Mouse (Mus musculus): ENCODE results near the gene Naa40. TPM values are rescaled to one million over a fixed set of nuclear protein-coding genes. Genes with fewer than 3 reads are reported as not detected.

Naa40 gene
- 64.1 and 66.3 TPM in 2 replicates for polyA plus RNA-seq (2016; fragmentation: Nextera tagmentation; extraction: Ambion mirVana)

DNA sequence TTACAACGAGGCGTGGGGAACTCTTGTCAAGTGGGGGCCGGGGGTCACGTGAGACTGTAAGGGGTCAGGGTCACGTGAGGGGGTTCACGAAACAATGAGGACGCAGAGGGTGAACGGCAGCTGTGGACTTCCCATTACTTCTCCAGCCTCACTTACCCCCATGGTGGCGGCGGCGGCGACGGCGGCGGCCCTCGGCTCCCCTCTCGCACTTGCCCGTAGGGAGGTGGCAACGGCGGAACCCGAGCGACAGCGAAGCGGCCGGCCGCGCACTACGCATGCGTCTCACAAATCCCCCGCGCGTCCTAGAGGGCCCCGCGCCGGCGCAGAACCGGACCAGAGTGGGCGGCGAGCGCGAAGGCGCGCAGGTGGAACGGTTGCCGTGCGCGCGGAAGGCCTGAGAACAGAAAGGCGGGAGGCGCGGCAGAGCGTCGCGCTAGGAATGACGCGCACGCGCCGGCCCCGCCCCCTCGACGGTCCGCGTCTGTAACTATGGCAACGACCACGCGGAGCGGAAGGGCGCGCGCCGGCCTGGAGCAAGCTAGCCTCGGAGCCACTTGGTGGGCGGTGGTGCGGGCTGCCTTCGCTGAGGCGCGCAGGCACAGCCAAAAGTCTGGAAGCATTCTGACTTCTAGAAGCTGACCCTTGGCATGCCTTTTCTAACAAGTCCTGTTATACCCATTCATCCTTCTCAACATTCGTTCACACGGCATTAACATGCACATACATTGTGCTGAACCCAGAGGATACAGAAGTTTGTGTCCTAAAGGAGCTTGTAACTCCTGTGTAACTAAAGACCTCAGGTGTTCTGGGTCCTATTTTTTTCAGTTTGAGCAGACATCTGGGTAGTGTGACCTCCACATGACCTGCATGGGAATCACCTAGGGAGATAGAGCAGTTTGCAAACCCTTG, at the start of gene Naa40:
TSS of gene Naa40 (minus strand) at position 402 of the 909 bp plus-strand sequence.
- Histone ChIP-seq H3K27ac (ENCODE audit: poor library complexity, severe bottlenecking) (peak within 1 kb of the TSS; percentile 89), H3K9me3 (replicated peaks) (0 out of 2 replicates have a peak, but pooled peaks cover 1% of the 10 kb centered on the region), H3K27me3 (replicated peaks) (no peaks in the 10 kb centered on the region), H3K4me2 (peak within 1 kb of the TSS; percentile 86), H3K4me3 (peak within 1 kb of the TSS; percentile 88), H3K4me1 (replicated peaks) (peaks cover 11% of the 10 kb centered on the region), H3K36me3 (peaks cover 27% of the 10 kb centered on the region), H3K9ac (peak within 1 kb of the TSS; percentile 92)
- peak; percentile 94 for ATAC-seq (ENCODE audit: insufficient number of reproducible peaks, low FRiP score)
- under 1% methylated on average over 79 of the region's 80 CpGs for WGBS

DNA sequence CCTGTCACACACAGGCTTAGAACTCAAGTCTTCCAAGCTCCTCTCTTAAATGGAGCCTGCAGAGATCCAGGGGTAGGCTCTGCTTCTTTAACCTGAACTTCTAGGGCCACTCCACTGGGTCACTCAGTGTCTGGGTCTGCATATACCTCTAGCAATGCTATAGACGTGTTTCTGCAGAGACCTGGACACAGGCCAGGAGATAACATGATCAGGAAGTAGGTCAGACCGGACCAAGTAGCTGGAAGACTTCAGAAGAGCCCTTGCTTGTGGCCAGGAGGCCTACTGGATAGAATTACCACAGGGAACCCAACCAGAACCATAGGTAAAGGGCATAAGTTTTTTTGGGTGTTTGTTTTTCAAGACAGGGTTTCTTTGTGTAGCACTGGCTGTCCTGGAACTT, 48.8 kb upstream of the Naa40 start:
- ATAC-seq (ENCODE audit: insufficient number of reproducible peaks, low FRiP score): no peak
- peaks cover 34% of the 10 kb centered on the region for H3K36me3 ChIP-seq
- no peaks in the 10 kb centered on the region for H3K27me3 ChIP-seq (replicated peaks)
- H3K4me3 ChIP-seq: no peak overlapping the region
- H3K9me3 ChIP-seq (replicated peaks): no peaks in the 10 kb centered on the region
- no peak overlapping the region for H3K9ac ChIP-seq
- H3K4me2 ChIP-seq: no peak overlapping the region
- peaks cover 41% of the 10 kb centered on the region for H3K4me1 ChIP-seq (replicated peaks)
- no peak overlapping the region for H3K27ac ChIP-seq (ENCODE audit: poor library complexity, severe bottlenecking)
- 6% methylated on average over 2 of the region's 2 CpGs for WGBS

DNA sequence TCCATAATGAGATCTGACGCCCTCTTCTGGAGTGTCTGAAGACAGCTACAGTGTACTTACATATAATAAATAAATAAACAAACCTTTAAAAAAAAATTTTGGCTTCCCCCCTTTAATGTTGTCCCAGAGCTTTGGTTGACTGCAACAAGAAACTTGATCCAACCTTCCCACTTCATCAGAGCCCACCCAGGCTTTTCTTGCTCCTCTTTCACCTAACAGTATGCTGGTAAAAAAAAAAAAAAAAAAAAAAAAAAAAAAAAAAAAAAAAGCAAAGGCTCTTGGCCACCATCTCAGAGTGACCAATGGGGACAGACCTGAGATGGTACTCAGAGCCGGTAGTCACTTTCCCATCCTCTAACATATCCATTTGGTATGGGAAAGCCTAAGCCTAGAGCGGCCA, 47.3 kb upstream of the Naa40 start:
- ATAC-seq (ENCODE audit: insufficient number of reproducible peaks, low FRiP score): no peak
- no peak overlapping the region for H3K9ac ChIP-seq
- H3K36me3 ChIP-seq: peaks cover 49% of the 10 kb centered on the region
- no peaks in the 10 kb centered on the region for H3K27me3 ChIP-seq (replicated peaks)
- H3K4me1 ChIP-seq (replicated peaks): peaks cover 27% of the 10 kb centered on the region
- H3K9me3 ChIP-seq (replicated peaks): no peaks in the 10 kb centered on the region
- no peak overlapping the region for H3K27ac ChIP-seq (ENCODE audit: poor library complexity, severe bottlenecking)
- H3K4me3 ChIP-seq: no peak overlapping the region
- H3K4me2 ChIP-seq: no peak overlapping the region
- WGBS: 84% methylated on average over 3 of the region's 3 CpGs

DNA sequence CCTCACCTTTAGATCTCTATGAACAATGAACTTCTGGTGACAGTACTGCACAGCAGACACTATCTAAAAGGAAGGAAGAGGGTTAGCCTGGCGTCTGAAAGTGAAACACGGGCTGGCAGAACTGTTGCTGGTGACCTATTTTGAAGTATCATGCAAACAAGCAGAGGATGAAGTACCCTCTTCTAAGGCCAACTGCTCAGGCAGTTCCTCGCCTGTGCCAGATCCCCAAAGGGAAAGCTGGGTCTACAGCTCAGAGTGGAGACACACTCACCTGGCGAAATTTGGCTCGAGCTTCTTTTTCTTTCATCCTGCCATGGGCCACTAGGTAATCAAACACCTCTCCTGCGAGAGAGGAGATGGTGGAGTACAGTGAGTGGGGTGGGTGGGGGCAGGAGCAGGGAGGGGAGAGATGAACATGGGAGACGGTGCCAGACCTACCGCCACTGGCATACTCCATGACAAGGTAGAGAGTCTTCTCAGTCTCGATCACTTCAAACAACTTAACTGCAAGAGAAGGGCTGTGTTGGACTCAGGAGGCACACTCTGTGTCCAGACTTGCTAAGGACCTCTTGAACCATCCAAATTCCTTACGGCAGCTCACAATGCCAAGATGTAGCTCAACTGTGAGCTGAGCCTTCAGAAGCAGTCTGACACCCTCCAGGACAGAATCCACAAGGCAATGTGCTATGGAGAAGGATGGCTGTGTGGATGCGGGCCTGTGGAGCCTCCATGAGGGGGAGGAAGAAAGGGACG, 45.8 kb upstream of the Naa40 start:
- Histone ChIP-seq H3K27ac (ENCODE audit: poor library complexity, severe bottlenecking) (no peak overlapping the region), H3K4me1 (replicated peaks) (peaks cover 17% of the 10 kb centered on the region), H3K4me3 (no peak overlapping the region), H3K4me2 (no peak overlapping the region), H3K9me3 (replicated peaks) (no peaks in the 10 kb centered on the region), H3K27me3 (replicated peaks) (no peaks in the 10 kb centered on the region), H3K9ac (no peak overlapping the region), H3K36me3 (peaks cover 64% of the 10 kb centered on the region)
- no peak for ATAC-seq (ENCODE audit: insufficient number of reproducible peaks, low FRiP score)
- 80% methylated on average over 12 of the region's 12 CpGs for WGBS

DNA sequence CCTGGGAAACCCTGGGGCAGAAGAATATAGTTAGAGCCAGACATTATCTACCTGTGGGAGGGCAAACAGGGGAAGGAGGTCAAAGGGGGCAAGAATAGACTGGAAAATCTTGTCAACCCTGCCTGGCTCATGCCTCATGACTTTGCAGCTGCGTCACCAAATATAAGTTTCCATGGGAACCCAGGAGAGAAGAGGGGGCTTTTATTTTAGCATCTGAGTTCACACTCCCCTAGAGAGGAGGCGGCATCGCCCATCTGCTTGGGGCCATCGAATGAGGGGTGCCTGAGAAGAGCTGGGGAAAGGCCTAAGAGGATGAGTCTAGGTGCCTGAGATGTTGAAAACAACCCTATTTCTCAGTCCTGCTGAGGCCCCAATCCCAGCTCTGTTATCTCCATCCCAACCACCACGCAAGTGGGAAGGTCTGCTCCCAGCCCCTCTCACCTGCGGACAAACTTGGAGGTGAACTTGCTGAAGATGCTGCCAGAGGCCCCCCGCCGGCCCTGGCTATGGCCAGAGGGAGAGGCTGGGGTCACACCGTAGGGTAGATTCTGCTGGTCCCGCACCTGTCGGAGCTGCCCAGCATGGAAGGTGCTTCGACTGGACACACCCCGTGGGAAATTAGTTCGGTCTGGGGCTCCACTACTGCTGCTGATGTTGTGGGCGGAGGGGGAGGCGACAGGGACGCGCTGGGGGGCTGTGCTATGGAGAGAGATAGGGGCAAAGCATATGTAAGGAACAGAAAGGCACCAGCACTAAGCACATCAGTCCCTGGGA, 39.8 kb upstream of the Naa40 start:
- H3K27ac ChIP-seq (ENCODE audit: poor library complexity, severe bottlenecking): no peak overlapping the region
- no peak for ATAC-seq (ENCODE audit: insufficient number of reproducible peaks, low FRiP score)
- no peak overlapping the region for H3K9ac ChIP-seq
- H3K36me3 ChIP-seq: peaks cover 93% of the 10 kb centered on the region
- H3K9me3 ChIP-seq (replicated peaks): no peaks in the 10 kb centered on the region
- H3K4me3 ChIP-seq: no peak overlapping the region
- H3K4me1 ChIP-seq (replicated peaks): peaks cover 24% of the 10 kb centered on the region
- WGBS: 87% methylated on average over 18 of the region's 18 CpGs
- no peak overlapping the region for H3K4me2 ChIP-seq
- H3K27me3 ChIP-seq (replicated peaks): no peaks in the 10 kb centered on the region

DNA sequence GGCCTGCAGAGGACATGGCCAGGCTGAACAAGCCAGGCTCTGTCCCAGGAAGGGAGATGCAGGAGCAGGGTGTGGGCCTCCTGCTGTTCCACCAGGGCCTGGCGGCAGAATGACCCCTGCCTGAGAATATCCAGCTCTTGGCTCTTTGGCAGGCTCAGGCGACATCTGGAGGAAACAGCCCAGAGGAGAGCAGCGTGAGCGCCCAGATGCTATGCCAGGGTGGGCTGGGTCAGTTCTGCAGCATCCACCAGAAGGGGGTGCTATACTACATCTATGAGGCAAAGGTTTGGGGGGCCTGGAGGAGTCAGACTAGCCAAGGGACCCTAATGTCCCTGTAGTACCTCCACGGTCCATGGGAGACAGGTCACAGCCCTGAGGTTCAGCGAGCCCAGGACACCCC, 38.1 kb upstream of the Naa40 start:
- H3K4me3 ChIP-seq: no peak overlapping the region
- no peaks in the 10 kb centered on the region for H3K27me3 ChIP-seq (replicated peaks)
- no peak for ATAC-seq (ENCODE audit: insufficient number of reproducible peaks, low FRiP score)
- peaks cover 89% of the 10 kb centered on the region for H3K36me3 ChIP-seq
- no peak overlapping the region for H3K27ac ChIP-seq (ENCODE audit: poor library complexity, severe bottlenecking)
- no peak overlapping the region for H3K4me2 ChIP-seq
- peaks cover 39% of the 10 kb centered on the region for H3K4me1 ChIP-seq (replicated peaks)
- H3K9ac ChIP-seq: no peak overlapping the region
- no peaks in the 10 kb centered on the region for H3K9me3 ChIP-seq (replicated peaks)
- 42% methylated on average over 6 of the region's 6 CpGs for WGBS

DNA sequence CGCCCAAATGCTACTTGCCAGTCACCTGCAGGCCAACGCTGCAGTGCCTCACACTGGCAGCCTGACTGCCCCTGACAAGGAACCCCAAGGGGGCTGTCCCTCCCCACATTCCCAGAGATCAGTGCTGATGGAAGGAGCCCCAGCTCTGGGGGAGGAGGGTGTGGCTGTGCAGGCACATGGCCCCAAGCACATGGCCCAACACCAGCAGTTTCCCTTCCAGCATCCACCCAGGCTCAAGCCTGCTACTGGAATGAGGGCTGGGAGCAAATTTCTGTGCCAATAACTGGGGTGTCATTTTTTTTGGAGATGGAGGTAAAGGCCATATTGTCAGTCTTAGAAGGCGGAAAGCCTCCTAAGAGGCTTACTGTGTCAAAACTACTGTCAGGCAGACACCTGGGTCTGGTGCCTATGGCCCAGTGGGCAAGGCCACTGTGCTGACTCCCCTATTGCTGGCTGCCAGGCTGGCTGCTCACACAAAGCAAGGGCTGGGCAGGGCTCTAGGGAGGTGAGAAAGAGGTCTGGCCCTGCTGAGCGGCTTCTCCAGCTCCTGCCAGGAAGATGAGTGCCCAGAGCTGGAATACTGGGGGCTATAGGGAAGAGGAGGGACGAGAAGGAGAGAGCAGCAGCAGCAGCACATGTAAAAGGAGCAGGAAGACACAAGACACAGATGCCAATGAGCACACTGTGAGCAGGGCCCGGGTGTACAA, 37.4 kb upstream of the Naa40 start:
- H3K4me3 ChIP-seq: no peak overlapping the region
- ATAC-seq (ENCODE audit: insufficient number of reproducible peaks, low FRiP score): no peak
- 81% methylated on average over 6 of the region's 6 CpGs for WGBS
- no peak overlapping the region for H3K27ac ChIP-seq (ENCODE audit: poor library complexity, severe bottlenecking)
- H3K9ac ChIP-seq: no peak overlapping the region
- no peaks in the 10 kb centered on the region for H3K27me3 ChIP-seq (replicated peaks)
- peaks cover 89% of the 10 kb centered on the region for H3K36me3 ChIP-seq
- no peak overlapping the region for H3K4me2 ChIP-seq
- H3K9me3 ChIP-seq (replicated peaks): no peaks in the 10 kb centered on the region
- H3K4me1 ChIP-seq (replicated peaks): peaks cover 40% of the 10 kb centered on the region

DNA sequence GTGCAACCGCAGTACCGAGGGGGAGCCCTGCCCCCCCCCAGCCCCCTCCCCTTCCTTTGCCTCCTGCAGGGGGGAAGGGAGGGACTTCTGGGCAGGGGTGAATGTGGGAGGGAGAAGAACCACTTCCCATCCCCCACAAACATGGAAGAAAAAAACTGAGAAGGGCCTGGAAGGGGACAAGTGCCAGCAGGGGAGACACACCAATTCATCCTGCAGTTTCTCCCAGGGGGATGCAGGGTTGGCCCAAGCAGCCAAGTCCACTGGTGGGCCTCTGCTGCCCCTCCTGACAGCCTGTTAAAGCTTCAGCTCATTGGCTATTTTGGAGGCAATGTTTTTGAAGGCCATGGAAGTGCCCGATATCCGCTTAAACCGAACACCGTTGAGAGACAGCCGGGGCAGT, 35.8 kb upstream of the Naa40 start:
- Histone ChIP-seq H3K27ac (ENCODE audit: poor library complexity, severe bottlenecking) (no peak overlapping the region), H3K9me3 (replicated peaks) (no peaks in the 10 kb centered on the region), H3K27me3 (replicated peaks) (no peaks in the 10 kb centered on the region), H3K4me1 (replicated peaks) (peaks cover 40% of the 10 kb centered on the region), H3K4me2 (no peak overlapping the region), H3K9ac (no peak overlapping the region), H3K4me3 (no peak overlapping the region), H3K36me3 (peaks cover 89% of the 10 kb centered on the region)
- no peak for ATAC-seq (ENCODE audit: insufficient number of reproducible peaks, low FRiP score)
- 82% methylated on average over 7 of the region's 7 CpGs for WGBS

DNA sequence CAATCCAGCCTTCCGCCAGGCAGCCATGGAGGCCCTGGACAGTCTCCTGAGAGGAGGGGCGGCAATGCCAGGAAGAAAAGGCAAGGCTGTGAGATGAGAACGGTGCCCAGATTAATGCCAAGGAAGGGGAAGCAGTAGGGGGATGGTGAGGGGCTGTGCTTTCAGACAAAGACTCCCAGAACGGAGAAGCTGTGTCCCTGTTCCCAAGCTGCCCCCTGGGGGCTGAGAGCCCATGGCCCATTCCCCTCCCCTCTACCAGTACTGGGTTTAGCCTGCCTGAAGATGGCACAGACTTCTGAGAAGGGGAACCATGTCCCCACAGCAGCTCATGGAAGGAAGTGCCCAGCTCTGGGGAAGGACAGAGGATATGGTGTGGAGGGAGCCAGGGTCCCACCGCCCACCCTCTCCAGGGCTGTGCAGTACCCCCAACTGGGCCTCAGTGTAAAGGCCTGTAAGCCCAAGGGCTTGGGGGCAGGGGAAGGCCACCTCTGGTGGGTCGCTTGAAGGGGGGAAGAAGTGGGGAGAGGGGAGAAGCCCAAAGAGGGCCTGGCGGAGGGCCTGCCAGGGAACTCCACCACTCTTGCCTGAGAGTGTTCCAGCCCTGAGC, 35.2 kb upstream of the Naa40 start:
- Histone ChIP-seq H3K9ac (no peak overlapping the region), H3K4me1 (replicated peaks) (peaks cover 40% of the 10 kb centered on the region), H3K4me3 (no peak overlapping the region), H3K27me3 (replicated peaks) (no peaks in the 10 kb centered on the region), H3K9me3 (replicated peaks) (no peaks in the 10 kb centered on the region), H3K4me2 (no peak overlapping the region), H3K36me3 (peaks cover 89% of the 10 kb centered on the region), H3K27ac (ENCODE audit: poor library complexity, severe bottlenecking) (peak overlapping the region; percentile 8; the same call in 1 of the 2 replicates)
- ATAC-seq (ENCODE audit: insufficient number of reproducible peaks, low FRiP score): 0 out of 2 replicates have a peak, but pooled peaks have one; percentile 1
- WGBS: 65% methylated on average over 7 of the region's 7 CpGs

DNA sequence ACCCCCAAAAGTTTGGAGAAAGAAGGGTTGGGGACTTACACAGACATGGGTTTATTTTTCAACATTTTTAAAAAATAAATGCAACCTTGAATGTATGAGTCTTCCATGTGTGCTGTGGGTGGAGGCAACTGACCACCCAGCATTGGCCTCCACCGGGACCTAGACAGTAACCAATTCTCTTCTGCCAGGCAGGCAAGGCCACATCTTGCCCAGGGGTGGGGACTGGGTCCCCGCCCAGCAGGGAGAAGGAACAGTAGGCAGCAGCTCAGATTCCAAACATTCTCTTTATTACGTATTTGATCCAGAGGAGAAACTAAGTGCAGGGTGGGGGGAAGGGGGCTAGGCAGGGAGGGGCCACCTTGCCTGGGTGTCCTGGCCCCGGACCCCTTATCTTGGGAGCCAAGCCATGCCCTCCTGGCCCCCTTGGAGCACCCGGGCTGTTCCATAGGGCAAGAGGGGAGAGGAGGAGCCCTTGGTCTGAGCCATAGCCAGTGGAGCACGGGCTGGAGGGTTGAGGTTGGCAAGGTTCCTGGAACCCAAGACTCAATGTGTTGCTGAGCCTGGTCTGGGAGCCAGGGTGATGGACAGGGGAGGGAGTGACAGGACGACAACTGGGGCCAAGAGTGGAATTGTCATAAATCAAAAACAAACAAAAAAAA, 34.3 kb upstream of the Naa40 start:
- ATAC-seq (ENCODE audit: insufficient number of reproducible peaks, low FRiP score): no peak
- peaks cover 44% of the 10 kb centered on the region for H3K4me1 ChIP-seq (replicated peaks)
- H3K27me3 ChIP-seq (replicated peaks): no peaks in the 10 kb centered on the region
- H3K36me3 ChIP-seq: peaks cover 89% of the 10 kb centered on the region
- H3K4me3 ChIP-seq: no peak overlapping the region
- no peak overlapping the region for H3K9ac ChIP-seq
- peak overlapping the region; percentile 37; the same call in 1 of the 2 replicates for H3K27ac ChIP-seq (ENCODE audit: poor library complexity, severe bottlenecking)
- H3K4me2 ChIP-seq: no peak overlapping the region
- 30% methylated on average over 7 of the region's 7 CpGs for WGBS
- H3K9me3 ChIP-seq (replicated peaks): no peaks in the 10 kb centered on the region

Measured in heart, embryonic 12.5 days (tissue).